Mouse (Mus musculus) cerebellum, adult 2 months (tissue): ENCODE results near the gene 5330417H12Rik. TPM values are rescaled to one million over a fixed set of nuclear protein-coding genes. Genes with fewer than 3 reads are reported as not detected.

Source experiments
- DNase-seq, 2 experiments: peaks; one replicate each; pipeline ENCODE4 v3.0.0; 2021
- H3K27ac ChIP-seq: fragments of 200-500 bp; 2 replicates; pipeline ENCODE4 v1.5.1; 2012; ENCODE audit warnings: low read length, control low read depth, inconsistent platforms; ENCODE audit not compliant: insufficient read depth
- H3K27me3 ChIP-seq: fragments of 200-500 bp; 2 replicates; pipeline ENCODE4 v1.6.1; 2012; ENCODE audit warnings: inconsistent platforms, mild to moderate bottlenecking, low read length, moderate library complexity; ENCODE audit not compliant: control insufficient read depth, insufficient read depth
- H3K4me1 ChIP-seq: fragments of 200-500 bp; 2 replicates; pipeline ENCODE4 v1.6.1; 2011; ENCODE audit warnings: low read length; ENCODE audit not compliant: control insufficient read depth, insufficient read depth
- H3K4me3 ChIP-seq: fragments of 200-500 bp; replicated peaks from 2 replicates; pipeline ENCODE3; 2011; ENCODE audit warnings: mild to moderate bottlenecking, low read depth, low read length, control low read depth; ENCODE audit not compliant: insufficient read depth
- CTCF ChIP-seq: fragments of 200-500 bp; IDR thresholded peaks from 2 replicates; pipeline ENCODE4 v1.5.1; 2011; ENCODE audit warnings: low read depth, mild to moderate bottlenecking, control low read depth, low read length, moderate library complexity, borderline replicate concordance; ENCODE audit not compliant: insufficient read depth
- POLR2A ChIP-seq: fragments of 200-500 bp; IDR thresholded peaks from 2 replicates; pipeline ENCODE4 v1.6.1; 2011; ENCODE audit warnings: low read length, control low read depth, borderline replicate concordance; ENCODE audit not compliant: insufficient read depth
- WGBS: fragments of 180-500 bp; shearing (Covaris S2); methylation state at CpG from one replicate; pipeline ENCODE4 v1.1.7; 2018; 5-methylcytosine and 5-hydroxymethylcytosine counted together
- polyA plus RNA-seq: library from polyadenylated mRNA; depleted of rRNA; stranded (reverse); fragments of >200 nt; gene quantifications from 2 replicates; pipeline ENCODE4 v1.2.3, GENCODE M21; 2012; rRNA removed

The 5330417H12Rik gene
- polyA plus RNA-seq, 1 experiment, result not detected

- no peak for DNase-seq
- 89% methylated on average over 3 of the region's 3 CpGs for WGBS
- H3K27ac ChIP-seq, result no peak overlapping the region
- H3K27me3 ChIP-seq, result no peaks in the 10 kb centered on the region
- H3K4me3 ChIP-seq, result no peak overlapping the region
- H3K4me1 ChIP-seq, result no peaks in the 10 kb centered on the region
- TF ChIP-seq POLR2A (no peak), CTCF (no peak)
Observed at GRCm38 (mm10) chr7:107597956-107598355, 27.0 kb downstream of the 5330417H12Rik start.

DNA sequence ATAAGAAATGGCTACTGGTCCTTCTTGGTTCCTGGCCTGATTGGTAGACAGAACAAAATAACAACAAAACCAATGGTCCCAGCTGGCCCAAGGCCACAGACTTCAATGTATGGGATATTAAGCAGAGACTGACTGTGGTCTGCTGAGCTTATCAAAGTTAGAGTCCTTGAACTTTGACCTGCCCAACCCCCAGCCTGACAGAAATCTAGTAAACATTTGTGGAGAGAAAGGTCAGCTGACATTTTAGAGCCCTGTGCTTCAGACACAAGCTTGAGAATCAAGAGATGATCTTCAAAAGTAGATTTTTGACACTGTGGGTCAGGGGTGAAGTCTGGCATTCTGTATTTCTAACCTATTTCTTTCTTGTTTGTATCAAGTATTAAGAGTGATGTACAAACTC, 28.2 kb downstream of the 5330417H12Rik start:
- no peaks in the 10 kb centered on the region for H3K4me1 ChIP-seq
- no peak overlapping the region for H3K4me3 ChIP-seq
- no peak for TF ChIP-seq CTCF
- TF ChIP-seq POLR2A, result no peak
- no peak overlapping the region for H3K27ac ChIP-seq
- no peak for DNase-seq
- no peaks in the 10 kb centered on the region for H3K27me3 ChIP-seq

DNA sequence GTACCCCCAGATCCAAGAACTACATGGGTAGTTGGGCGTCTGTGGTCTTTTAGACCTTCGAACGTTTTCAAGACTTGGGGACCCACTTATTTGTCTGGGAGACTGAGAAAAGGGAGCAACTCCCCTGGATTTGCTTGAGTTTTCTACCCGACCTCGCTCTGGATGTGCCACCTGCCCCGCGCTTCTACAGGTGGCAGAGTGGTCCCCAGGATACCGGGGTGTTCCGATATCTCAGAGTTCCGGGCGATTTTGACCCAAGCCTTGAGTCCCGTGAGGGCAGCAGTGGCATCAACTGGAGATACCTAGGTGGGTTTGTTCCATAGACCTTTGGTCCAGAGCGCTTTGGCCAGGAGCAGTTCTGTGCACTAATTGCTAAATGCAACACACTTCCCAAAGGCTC, 29.5 kb downstream of the 5330417H12Rik start:
- DNase-seq, result no peak
- Histone ChIP-seq H3K27ac (no peak overlapping the region), H3K27me3 (no peaks in the 10 kb centered on the region), H3K4me1 (no peaks in the 10 kb centered on the region), H3K4me3 (peak overlapping the region; percentile 68)
- 17% methylated on average over 13 of the region's 13 CpGs for WGBS
- TF ChIP-seq CTCF (no peak), POLR2A (no peak)

- DNase-seq, result peak; percentile 75 to 76
- Histone ChIP-seq H3K4me1 (no peaks in the 10 kb centered on the region), H3K27me3 (no peaks in the 10 kb centered on the region), H3K27ac (no peak within 1 kb of the TSS), H3K4me3 (peak within 1 kb of the TSS; percentile 68)
- 1% methylated on average over 23 of the region's 24 CpGs for WGBS
- TF ChIP-seq POLR2A (no peak), CTCF (no peak)
Observed at GRCm38 (mm10) chr7:107594857-107595402, 30.0 kb downstream of the 5330417H12Rik start, which contains the start of gene Ppfibp2. Ppfibp2 (plus strand) TSS chr7:107595207.

GRCm38 (mm10) chr7:107594325-107594856, 30.6 kb downstream of the 5330417H12Rik start:
- no peaks in the 10 kb centered on the region for H3K27me3 ChIP-seq
- no peak overlapping the region for H3K27ac ChIP-seq
- TF ChIP-seq POLR2A, result no peak
- no peak for TF ChIP-seq CTCF
- peak; percentile 37 to 48 for DNase-seq
- peak overlapping the region; percentile 68 for H3K4me3 ChIP-seq
- WGBS, result 4% methylated on average over 16 of the region's 16 CpGs
- no peaks in the 10 kb centered on the region for H3K4me1 ChIP-seq

GRCm38 (mm10) chr7:107593904-107594303, 31.1 kb downstream of the 5330417H12Rik start:
- H3K4me1 ChIP-seq, result no peaks in the 10 kb centered on the region
- no peak for DNase-seq
- H3K4me3 ChIP-seq, result no peak overlapping the region
- H3K27me3 ChIP-seq, result no peaks in the 10 kb centered on the region
- H3K27ac ChIP-seq, result no peak overlapping the region
- TF ChIP-seq CTCF (no peak), POLR2A (no peak)
- 42% methylated on average over 7 of the region's 7 CpGs for WGBS

DNA sequence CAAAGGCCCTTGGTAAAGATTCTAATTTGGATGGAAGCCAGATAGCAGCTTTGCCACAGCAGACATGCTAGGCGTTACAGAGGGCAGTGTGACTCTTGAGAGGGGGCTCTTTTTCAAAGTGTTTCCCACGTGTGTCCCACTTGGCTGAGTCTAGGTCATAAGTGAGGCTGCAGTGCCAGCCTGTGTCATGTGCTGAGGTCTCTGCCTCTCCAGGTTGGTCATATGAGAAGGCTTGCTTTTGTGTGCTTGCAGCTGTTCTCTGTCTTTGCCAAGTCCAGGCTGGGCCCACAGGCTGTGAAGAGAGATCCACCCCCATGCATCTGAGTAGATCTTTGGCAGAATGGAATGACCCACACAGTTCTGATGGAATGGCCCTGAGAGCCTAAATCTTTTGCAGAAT, 32.3 kb downstream of the 5330417H12Rik start:
- 32% methylated on average over 2 of the region's 2 CpGs for WGBS
- no peak overlapping the region for H3K4me3 ChIP-seq
- peak; percentile 10 to 24 for DNase-seq
- H3K27ac ChIP-seq, result 0 out of 2 replicates have a peak overlapping the region, but pooled peaks have one; percentile 17
- no peaks in the 10 kb centered on the region for H3K4me1 ChIP-seq
- H3K27me3 ChIP-seq, result no peaks in the 10 kb centered on the region
- TF ChIP-seq POLR2A (no peak), CTCF (no peak)

DNA sequence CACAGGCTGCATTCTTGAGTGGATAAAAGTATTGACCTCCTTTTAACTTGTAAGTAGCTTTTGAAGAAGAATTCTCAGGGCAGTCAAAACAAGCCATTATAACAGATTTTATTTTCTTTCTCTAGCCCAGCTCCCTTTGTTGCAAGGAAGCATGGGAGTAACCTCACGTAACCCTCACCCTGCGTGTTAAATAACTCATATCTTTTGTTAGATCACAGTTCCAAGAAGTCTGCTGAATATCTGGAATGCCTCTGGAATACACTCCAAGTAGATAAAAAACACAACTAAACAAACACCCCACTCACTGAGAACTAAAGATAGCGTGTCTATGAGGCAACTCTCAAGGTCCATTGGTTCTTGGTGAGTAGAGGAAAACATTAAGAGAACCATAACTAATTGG, 50.7 kb downstream of the 5330417H12Rik start:
- no peak overlapping the region for H3K4me3 ChIP-seq
- TF ChIP-seq CTCF, result no peak
- no peak for TF ChIP-seq POLR2A
- no peaks in the 10 kb centered on the region for H3K27me3 ChIP-seq
- DNase-seq, result no peak
- WGBS, result 84% methylated on average over 3 of the region's 3 CpGs
- H3K27ac ChIP-seq, result no peak overlapping the region
- no peaks in the 10 kb centered on the region for H3K4me1 ChIP-seq

Other genes starting within 250 kb of the 5330417H12Rik start
- 11.4 and 13.4 TPM in 2 replicates for gene Olfml1, start 57.7 kb downstream of the 5330417H12Rik start, polyA plus RNA-seq
- 10.0 and 12.5 TPM in 2 replicates for gene Ppfibp2, start 30.0 kb downstream of the 5330417H12Rik start, polyA plus RNA-seq
- 0.47 and 0.51 TPM in 2 replicates for gene Cyb5r2, start 132.9 kb upstream of the 5330417H12Rik start, polyA plus RNA-seq
- gene Ovch2, start 176.0 kb upstream of the 5330417H12Rik start, polyA plus RNA-seq, result not detected in 2 replicates
- gene Olfr467, start 187.1 kb upstream of the 5330417H12Rik start, polyA plus RNA-seq, result not detected in 2 replicates
- not detected in 2 replicates for gene Olfr469, start 200.4 kb upstream of the 5330417H12Rik start, polyA plus RNA-seq
- not detected in 2 replicates for gene Olfr470, start 222.3 kb upstream of the 5330417H12Rik start, polyA plus RNA-seq